Mouse (Mus musculus): ENCODE measurements around the gene Tcf25. TPM values are rescaled to one million over a fixed set of nuclear protein-coding genes. Genes with fewer than 3 reads are reported as not detected.

Gene Tcf25
- 659 and 685 TPM in 2 replicates for polyA plus RNA-seq (2012; rRNA removed)

GRCm38 (mm10) chr8:123373403-123374238 lies at the start of gene Tcf25:
Tcf25 (plus strand) TSS chr8:123373753.
- peak; percentile 74; the same call in 1 of the 2 replicates for TF ChIP-seq POLR2A (IDR thresholded peaks at IDR 0.05; ENCODE audit: extremely low read depth, insufficient read depth, low read length)
- TF ChIP-seq CTCF (IDR thresholded peaks at IDR 0.05; ENCODE audit: extremely low read depth, insufficient read depth, low read length) = 0 out of 2 replicates have a peak, but pooled peaks have one; percentile 10
- Histone ChIP-seq H3K4me1 (ENCODE audit: control insufficient read depth, insufficient read depth, low read length) (peaks cover 10% of the 10 kb centered on the region), H3K27ac (ENCODE audit: insufficient read depth, low read length) (peak within 1 kb of the TSS; percentile 97), H3K4me3 (ENCODE audit: insufficient read depth, low read length) (peak within 1 kb of the TSS; percentile 94)

GRCm38 (mm10) chr8:123328552-123328951 lies 45.0 kb upstream of the Tcf25 start:
- H3K27ac ChIP-seq (ENCODE audit: insufficient read depth, low read length) = no peak overlapping the region
- no peak for TF ChIP-seq CTCF (IDR thresholded peaks at IDR 0.05; ENCODE audit: extremely low read depth, insufficient read depth, low read length)
- no peak for TF ChIP-seq POLR2A (IDR thresholded peaks at IDR 0.05; ENCODE audit: extremely low read depth, insufficient read depth, low read length)
- peaks cover 5% of the 10 kb centered on the region; the same call in 1 of the 2 replicates for H3K4me1 ChIP-seq (ENCODE audit: control insufficient read depth, insufficient read depth, low read length)
- H3K4me3 ChIP-seq (ENCODE audit: insufficient read depth, low read length) = no peak overlapping the region

- H3K4me1 ChIP-seq (ENCODE audit: control insufficient read depth, insufficient read depth, low read length) = peaks cover 5% of the 10 kb centered on the region; the same call in 1 of the 2 replicates
- no peak overlapping the region for H3K4me3 ChIP-seq (ENCODE audit: insufficient read depth, low read length)
- no peak for TF ChIP-seq CTCF (IDR thresholded peaks at IDR 0.05; ENCODE audit: extremely low read depth, insufficient read depth, low read length)
- no peak for TF ChIP-seq POLR2A (IDR thresholded peaks at IDR 0.05; ENCODE audit: extremely low read depth, insufficient read depth, low read length)
- H3K27ac ChIP-seq (ENCODE audit: insufficient read depth, low read length) = no peak overlapping the region
Observed at GRCm38 (mm10) chr8:123329350-123329749, 44.2 kb upstream of the Tcf25 start.

GRCm38 (mm10) chr8:123329961-123330360 lies 43.6 kb upstream of the Tcf25 start:
- no peak overlapping the region for H3K4me3 ChIP-seq (ENCODE audit: insufficient read depth, low read length)
- no peak for TF ChIP-seq POLR2A (IDR thresholded peaks at IDR 0.05; ENCODE audit: extremely low read depth, insufficient read depth, low read length)
- TF ChIP-seq CTCF (IDR thresholded peaks at IDR 0.05; ENCODE audit: extremely low read depth, insufficient read depth, low read length) = no peak
- H3K27ac ChIP-seq (ENCODE audit: insufficient read depth, low read length) = no peak overlapping the region
- peaks cover 6% of the 10 kb centered on the region; the same call in 1 of the 2 replicates for H3K4me1 ChIP-seq (ENCODE audit: control insufficient read depth, insufficient read depth, low read length)

- Histone ChIP-seq H3K4me3 (ENCODE audit: insufficient read depth, low read length) (no peak overlapping the region), H3K27ac (ENCODE audit: insufficient read depth, low read length) (no peak overlapping the region), H3K4me1 (ENCODE audit: control insufficient read depth, insufficient read depth, low read length) (peaks cover 4% of the 10 kb centered on the region; the same call in 1 of the 2 replicates)
- TF ChIP-seq POLR2A (IDR thresholded peaks at IDR 0.05; ENCODE audit: extremely low read depth, insufficient read depth, low read length) (no peak), CTCF (IDR thresholded peaks at IDR 0.05; ENCODE audit: extremely low read depth, insufficient read depth, low read length) (no peak)
Observed at GRCm38 (mm10) chr8:123330701-123331100, 42.9 kb upstream of the Tcf25 start.

GRCm38 (mm10) chr8:123331301-123331700 lies 42.3 kb upstream of the Tcf25 start:
- H3K27ac ChIP-seq (ENCODE audit: insufficient read depth, low read length) = no peak overlapping the region
- TF ChIP-seq POLR2A (IDR thresholded peaks at IDR 0.05; ENCODE audit: extremely low read depth, insufficient read depth, low read length) (no peak), CTCF (IDR thresholded peaks at IDR 0.05; ENCODE audit: extremely low read depth, insufficient read depth, low read length) (no peak)
- peak overlapping the region; percentile 47; the same call in 1 of the 2 replicates for H3K4me3 ChIP-seq (ENCODE audit: insufficient read depth, low read length)
- H3K4me1 ChIP-seq (ENCODE audit: control insufficient read depth, insufficient read depth, low read length) = peaks cover 4% of the 10 kb centered on the region; the same call in 1 of the 2 replicates

GRCm38 (mm10) chr8:123331810-123332209 lies 41.7 kb upstream of the Tcf25 start:
- TF ChIP-seq POLR2A (IDR thresholded peaks at IDR 0.05; ENCODE audit: extremely low read depth, insufficient read depth, low read length) (no peak), CTCF (IDR thresholded peaks at IDR 0.05; ENCODE audit: extremely low read depth, insufficient read depth, low read length) (no peak)
- 0 out of 2 replicates have a peak overlapping the region, but pooled peaks have one; percentile 13 for H3K27ac ChIP-seq (ENCODE audit: insufficient read depth, low read length)
- H3K4me3 ChIP-seq (ENCODE audit: insufficient read depth, low read length) = peak overlapping the region; percentile 47
- peaks cover 4% of the 10 kb centered on the region; the same call in 1 of the 2 replicates for H3K4me1 ChIP-seq (ENCODE audit: control insufficient read depth, insufficient read depth, low read length)

- peak within 1 kb of the TSS; percentile 47 for H3K4me3 ChIP-seq (ENCODE audit: insufficient read depth, low read length)
- TF ChIP-seq CTCF (IDR thresholded peaks at IDR 0.05; ENCODE audit: extremely low read depth, insufficient read depth, low read length) = no peak
- no peak for TF ChIP-seq POLR2A (IDR thresholded peaks at IDR 0.05; ENCODE audit: extremely low read depth, insufficient read depth, low read length)
- peak within 1 kb of the TSS; percentile 93 for H3K27ac ChIP-seq (ENCODE audit: insufficient read depth, low read length)
- H3K4me1 ChIP-seq (ENCODE audit: control insufficient read depth, insufficient read depth, low read length) = peaks cover 4% of the 10 kb centered on the region; the same call in 1 of the 2 replicates
Observed at GRCm38 (mm10) chr8:123332262-123333090, 41.1 kb upstream of the Tcf25 start, which contains the start of gene Spire2. Spire2 (plus strand) TSS chr8:123332713.

- Histone ChIP-seq H3K4me1 (ENCODE audit: control insufficient read depth, insufficient read depth, low read length) (peaks cover 4% of the 10 kb centered on the region; the same call in 1 of the 2 replicates), H3K27ac (ENCODE audit: insufficient read depth, low read length) (peak overlapping the region; percentile 93), H3K4me3 (ENCODE audit: insufficient read depth, low read length) (peak overlapping the region; percentile 47)
- no peak for TF ChIP-seq CTCF (IDR thresholded peaks at IDR 0.05; ENCODE audit: extremely low read depth, insufficient read depth, low read length)
- no peak for TF ChIP-seq POLR2A (IDR thresholded peaks at IDR 0.05; ENCODE audit: extremely low read depth, insufficient read depth, low read length)
Observed at GRCm38 (mm10) chr8:123333091-123333587, 40.4 kb upstream of the Tcf25 start.
